Mouse (Mus musculus): Measurements from ENCODE around the gene Prdm12.

Gene Prdm12

DNA sequence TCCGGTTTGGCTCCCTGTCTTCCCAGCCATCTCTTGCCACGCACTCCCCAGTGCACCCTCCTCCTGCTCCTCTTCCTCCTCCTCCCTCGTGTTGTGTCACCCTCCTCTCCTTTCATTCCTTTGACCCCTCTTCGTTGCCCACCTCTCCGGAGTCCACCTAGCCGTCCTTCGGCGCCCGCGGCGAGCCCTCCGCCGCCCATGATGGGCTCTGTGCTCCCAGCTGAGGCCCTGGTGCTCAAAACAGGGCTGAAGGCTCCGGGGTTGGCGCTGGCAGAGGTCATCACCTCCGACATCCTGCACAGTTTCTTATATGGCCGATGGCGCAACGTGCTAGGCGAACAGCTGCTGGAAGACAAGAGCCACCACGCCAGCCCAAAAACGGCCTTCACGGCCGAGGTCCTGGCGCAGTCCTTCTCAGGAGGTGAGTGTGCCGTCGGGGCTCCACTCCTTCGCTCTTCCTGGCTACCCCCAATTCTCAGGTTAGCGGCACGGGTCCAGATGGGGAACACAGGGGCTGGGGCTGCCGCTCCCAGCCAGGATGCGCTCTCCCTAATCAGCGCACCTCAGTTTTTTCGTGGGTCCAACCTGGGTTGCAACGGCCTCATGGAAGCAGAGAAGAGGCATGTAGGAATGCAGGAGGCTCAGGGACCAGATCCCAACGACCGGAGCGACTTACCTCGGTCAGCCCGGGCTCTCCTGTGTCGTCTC, at the start of gene Prdm12:
Gene Prdm12 (plus strand): TSS at position 137 of the 708 bp plus-strand sequence.
- no peak for DNase-seq (ENCODE audit: low read depth, low spot score)

- DNase-seq (ENCODE audit: low read depth, low spot score): no peak
Observed at GRCm38 (mm10) chr2:31591799-31592484, 47.9 kb upstream of the Prdm12 start.

DNA sequence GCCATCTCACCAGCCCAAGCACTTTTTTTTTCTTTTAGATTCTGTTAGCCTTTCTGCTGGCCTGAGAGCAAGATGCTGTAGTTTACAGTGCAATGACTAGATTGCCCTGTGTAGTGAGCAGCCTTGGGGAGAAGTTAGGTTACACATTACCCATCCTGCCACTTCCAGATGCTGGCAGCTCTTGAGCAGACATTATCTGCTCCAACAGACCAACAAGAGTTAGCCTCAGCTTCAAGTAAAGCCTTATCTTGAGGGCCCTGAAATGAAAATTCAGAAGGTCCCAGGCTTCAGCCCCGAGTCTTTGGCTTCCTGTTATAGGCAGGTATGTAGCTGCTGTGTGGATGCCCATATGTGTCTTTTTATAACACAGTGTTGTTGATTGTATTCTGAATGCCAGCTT, 32.3 kb upstream of the Prdm12 start:
- no peak for DNase-seq (ENCODE audit: low read depth, low spot score)

- DNase-seq (ENCODE audit: low read depth, low spot score): no peak
Observed at GRCm38 (mm10) chr2:31609859-31610261, 30.0 kb upstream of the Prdm12 start.

DNA sequence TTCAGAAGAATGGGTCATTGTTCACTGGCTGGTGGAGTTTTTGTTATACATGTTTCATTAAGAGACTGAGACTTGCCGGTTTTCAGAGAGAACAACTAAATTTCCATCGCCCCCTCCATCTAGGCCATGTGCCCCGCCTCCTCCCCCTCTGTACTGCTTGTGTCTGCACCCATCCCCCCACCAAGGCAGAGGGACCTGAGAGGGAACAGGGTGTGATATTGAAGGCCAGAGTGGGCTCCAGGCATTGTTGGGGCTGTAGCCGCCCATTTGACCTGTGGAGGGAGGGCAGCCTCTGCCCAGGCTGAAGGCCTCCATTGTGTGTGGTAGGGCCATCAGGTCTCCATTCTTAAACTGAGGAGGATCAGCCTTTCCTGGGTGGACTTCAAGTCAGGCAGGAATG, 28.9 kb upstream of the Prdm12 start:
- no peak for DNase-seq (ENCODE audit: low read depth, low spot score)

DNA sequence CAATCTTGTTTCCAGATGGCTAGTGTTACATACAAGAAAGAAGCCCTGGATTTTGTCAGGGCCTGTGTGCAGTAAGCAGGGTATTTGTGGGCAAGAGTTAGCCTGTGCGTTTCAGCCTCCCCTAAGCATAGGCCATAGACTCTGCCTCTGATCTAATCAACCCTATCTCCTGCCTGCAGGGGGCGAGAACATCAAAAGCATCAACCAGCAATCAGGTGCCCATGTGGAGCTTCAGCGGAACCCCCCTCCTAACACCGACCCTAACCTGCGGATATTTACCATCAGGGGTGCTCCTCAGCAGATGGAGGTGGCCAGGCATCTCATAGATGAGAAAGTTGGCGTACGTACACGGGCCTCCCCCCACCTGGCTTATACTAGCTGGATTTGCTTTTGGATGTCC, 28.4 kb upstream of the Prdm12 start:
- DNase-seq (ENCODE audit: low read depth, low spot score): no peak

- DNase-seq (ENCODE audit: low read depth, low spot score): no peak
Observed at GRCm38 (mm10) chr2:31612627-31613026, 27.2 kb upstream of the Prdm12 start.

DNA sequence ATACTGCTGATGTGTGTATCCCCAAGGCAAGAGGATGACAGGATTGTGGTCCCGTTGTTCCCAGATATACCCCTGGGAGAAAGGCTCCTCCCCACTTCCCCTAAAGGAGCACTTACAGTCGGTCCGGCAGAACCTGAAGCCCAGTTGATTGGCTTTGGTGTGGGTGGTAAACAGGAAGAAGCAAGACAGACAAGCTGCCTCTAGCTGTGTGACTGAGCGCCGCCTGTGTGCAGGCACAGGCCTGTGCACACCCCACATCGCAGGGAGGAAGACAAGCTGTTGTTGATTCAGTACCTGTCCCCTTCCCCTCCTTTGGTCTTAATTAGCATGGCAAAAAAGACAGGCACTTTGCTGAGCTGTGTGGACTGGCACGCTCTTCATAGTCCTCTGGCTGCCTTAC, 26.1 kb upstream of the Prdm12 start:
- DNase-seq (ENCODE audit: low read depth, low spot score): no peak

DNA sequence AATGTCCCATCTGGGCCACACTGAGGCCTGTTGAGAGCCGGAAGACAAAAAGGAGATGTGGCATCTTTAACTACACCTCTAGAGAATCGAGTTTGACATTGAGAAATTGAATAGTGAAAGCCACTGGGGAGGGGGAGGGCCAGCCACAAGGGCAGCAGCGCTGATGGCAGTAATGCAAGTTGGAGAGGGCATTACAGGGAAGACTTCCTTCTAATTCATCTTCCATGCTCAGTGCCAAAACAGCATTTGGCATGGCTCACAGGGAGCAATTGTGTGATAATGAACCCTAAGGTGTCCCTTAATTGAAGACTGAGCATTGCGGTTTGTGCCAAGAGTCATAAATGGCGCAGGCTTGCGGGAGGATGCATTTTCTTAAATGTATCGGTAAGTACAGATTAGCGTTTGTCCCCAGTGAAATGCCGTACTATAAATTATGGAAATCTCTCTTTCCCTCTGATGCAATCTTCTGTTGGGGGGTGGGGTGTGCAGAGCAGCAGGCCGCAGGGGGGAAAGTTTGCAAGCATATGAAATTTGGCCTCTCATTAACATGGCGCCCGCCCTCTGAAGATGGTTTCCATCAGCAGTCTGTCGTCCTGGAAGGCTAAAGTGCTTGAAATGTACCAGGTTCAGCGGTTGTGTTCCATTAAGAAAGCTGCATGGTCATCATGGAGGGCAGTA, 21.2 kb upstream of the Prdm12 start:
- no peak for DNase-seq (ENCODE audit: low read depth, low spot score)

DNA sequence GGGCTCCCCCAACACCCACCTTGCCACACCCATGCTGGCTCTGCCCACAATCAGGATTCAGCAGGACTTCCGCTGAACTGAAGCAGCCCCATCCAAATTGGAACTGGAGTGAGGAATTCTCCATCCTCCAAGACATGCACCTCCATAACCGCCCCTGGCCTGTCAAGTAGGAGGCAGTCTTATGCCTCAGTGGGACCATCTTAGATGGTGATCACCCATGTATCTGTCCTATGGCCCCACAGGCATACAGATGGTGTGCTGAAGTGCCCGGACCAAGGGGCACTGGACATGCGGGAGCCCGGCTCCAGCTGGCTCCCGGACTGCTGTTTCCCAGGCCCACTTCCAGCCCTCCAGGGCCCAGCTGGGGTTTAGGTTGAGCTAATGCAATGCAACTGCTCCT, 20.6 kb upstream of the Prdm12 start:
- DNase-seq (ENCODE audit: low read depth, low spot score): no peak

- no peak for DNase-seq (ENCODE audit: low read depth, low spot score)
Observed at GRCm38 (mm10) chr2:31633531-31633930, 6.3 kb upstream of the Prdm12 start.

- DNase-seq (ENCODE audit: low read depth, low spot score): no peak
Observed at GRCm38 (mm10) chr2:31635281-31636137, 4.3 kb upstream of the Prdm12 start.

GRCm38 (mm10) chr2:31636138-31636741, 3.6 kb upstream of the Prdm12 start:
- no peak for DNase-seq (ENCODE audit: low read depth, low spot score)

- DNase-seq (ENCODE audit: low read depth, low spot score): no peak
Observed at GRCm38 (mm10) chr2:31636742-31637141, 3.1 kb upstream of the Prdm12 start.

GRCm38 (mm10) chr2:31637311-31637710, 2.5 kb upstream of the Prdm12 start:
- DNase-seq (ENCODE audit: low read depth, low spot score): no peak

- DNase-seq (ENCODE audit: low read depth, low spot score): no peak
Observed at GRCm38 (mm10) chr2:31637807-31638206, 2.0 kb upstream of the Prdm12 start.

DNA sequence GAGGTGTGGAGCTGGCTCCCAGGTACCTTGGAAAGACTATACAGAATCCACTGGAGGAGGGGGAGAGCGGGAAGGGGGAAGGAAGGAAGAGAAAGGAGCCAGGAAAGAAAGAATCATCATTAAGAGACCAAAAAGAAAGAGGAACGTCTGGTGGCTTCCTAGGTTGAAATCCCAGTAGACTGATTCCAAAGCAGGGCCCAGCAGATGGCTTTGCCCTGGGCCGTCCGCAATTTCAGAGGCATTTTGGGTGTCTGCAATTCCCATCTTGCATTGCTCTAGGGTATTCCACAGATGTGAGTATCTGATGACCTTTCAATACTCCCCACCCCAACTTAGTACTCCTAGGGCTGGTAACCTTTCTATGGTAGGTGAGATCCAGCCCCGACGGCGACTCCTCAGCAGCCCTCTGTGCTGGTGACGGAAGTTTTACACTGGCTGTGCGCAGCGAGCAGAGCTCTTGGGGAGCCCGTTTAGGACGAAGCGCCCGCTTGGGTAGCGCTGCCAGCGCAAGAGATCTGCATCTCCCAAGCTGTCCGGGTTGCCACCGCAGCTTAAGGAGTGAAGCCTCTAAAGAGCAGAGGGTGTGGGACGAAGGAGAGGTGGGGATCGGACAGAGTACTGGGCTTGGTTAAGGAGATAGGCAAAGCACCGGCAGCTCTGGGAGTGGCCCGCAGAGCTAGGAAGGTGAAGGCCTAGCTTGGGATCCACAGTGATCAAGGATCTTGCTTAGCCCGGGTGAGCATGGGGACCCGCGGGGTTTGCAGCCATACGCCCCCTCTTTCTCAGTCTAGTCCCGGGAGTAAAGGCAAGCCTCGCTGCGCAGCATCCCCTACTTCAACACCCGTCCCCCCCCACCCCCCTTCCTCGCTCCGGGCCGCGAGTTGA, 1.0 kb upstream of the Prdm12 start:
- DNase-seq (ENCODE audit: low read depth, low spot score): no peak

DNA sequence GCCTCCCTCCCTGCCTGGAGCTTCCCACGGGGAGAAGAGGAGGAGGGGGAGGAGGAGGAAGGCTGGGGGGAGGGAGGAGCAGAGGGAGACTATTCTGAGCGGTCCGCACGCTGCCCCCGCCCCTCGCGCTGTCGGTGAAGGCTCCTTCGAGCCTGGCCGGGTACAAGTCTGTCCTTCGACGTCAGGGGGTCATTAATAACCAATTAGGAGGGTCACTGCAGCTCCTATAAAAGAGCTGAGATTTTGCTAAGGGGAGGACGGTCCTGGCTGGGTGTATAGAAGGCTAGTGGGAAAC, 424 bp upstream of the Prdm12 start:
- DNase-seq (ENCODE audit: low read depth, low spot score): no peak

GRCm38 (mm10) chr2:31640609-31641507, 1.0 kb downstream of the Prdm12 start:
- no peak for DNase-seq (ENCODE audit: low read depth, low spot score)

DNA sequence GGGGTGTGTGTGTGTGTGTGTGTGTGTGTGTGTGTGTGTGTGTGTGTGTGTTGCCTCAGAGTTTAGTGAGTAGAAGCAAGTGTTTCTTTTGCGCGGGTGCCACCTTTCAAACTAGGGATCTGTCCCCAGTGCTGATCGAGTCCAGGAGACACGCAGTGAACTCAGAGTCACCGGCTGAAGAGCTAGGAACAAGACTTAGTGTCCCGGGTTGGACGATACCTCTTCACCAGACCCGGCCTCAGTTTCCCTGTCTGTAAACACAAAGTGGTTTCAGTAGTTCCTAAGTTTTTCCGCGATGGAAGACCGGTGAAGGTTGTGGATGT, 1.6 kb downstream of the Prdm12 start:
- DNase-seq (ENCODE audit: low read depth, low spot score): no peak

Measured in retina, postnatal 7 days (tissue).